Mouse (Mus musculus) embryonic facial prominence, embryonic 15.5 days (tissue): ENCODE data around the gene Nr2c2. TPM values are rescaled to one million over a fixed set of nuclear protein-coding genes. Genes with fewer than 3 reads are reported as not detected.

Source experiments
- ATAC-seq: fragments of 200-750 bp; cut with Nextera tagmentation; 2 replicates; pipeline ENCODE4 v1.8.0; 2017; ENCODE audit warnings: low read depth, moderate TSS enrichment; ENCODE audit not compliant: insufficient number of reproducible peaks, low FRiP score, low TSS enrichment
- H3K27ac ChIP-seq: fragments of 300-500 bp; sonication (generic); replicated peaks from 2 replicates; pipeline ENCODE4 v1.5.1; 2015; ENCODE audit warnings: mild to moderate bottlenecking, inconsistent platforms
- H3K27me3 ChIP-seq: fragments of 300-500 bp; sonication (generic); 2 replicates; pipeline ENCODE4 v1.6.1; 2015; ENCODE audit warnings: inconsistent platforms
- H3K36me3 ChIP-seq: fragments of 300-500 bp; sonication (generic); 2 replicates; pipeline ENCODE4 v1.6.1; 2015; ENCODE audit warnings: mild to moderate bottlenecking, inconsistent platforms
- H3K4me1 ChIP-seq: fragments of 300-500 bp; sonication (generic); 2 replicates; pipeline ENCODE4 v1.6.1; 2015; ENCODE audit warnings: inconsistent platforms
- H3K4me2 ChIP-seq: fragments of 300-500 bp; sonication (generic); replicated peaks from 2 replicates; pipeline ENCODE4 v1.6.1; 2015; ENCODE audit warnings: mild to moderate bottlenecking, inconsistent platforms
- H3K4me3 ChIP-seq: fragments of 300-500 bp; sonication (generic); replicated peaks from 2 replicates; pipeline ENCODE4 v1.5.1; 2015; ENCODE audit warnings: mild to moderate bottlenecking, inconsistent platforms
- H3K9ac ChIP-seq: fragments of 300-500 bp; sonication (generic); 2 replicates; pipeline ENCODE4 v1.6.1; 2015; ENCODE audit warnings: inconsistent platforms
- H3K9me3 ChIP-seq: fragments of 300-500 bp; sonication (generic); replicated peaks from 2 replicates; pipeline ENCODE4 v1.6.1; 2016; ENCODE audit warnings: inconsistent platforms
- WGBS: fragments of 180-500 bp; shearing (Covaris S2); methylation state at CpG from one replicate; pipeline ENCODE4 v1.1.7; 2015; 5-methylcytosine and 5-hydroxymethylcytosine counted together
- polyA plus RNA-seq: library from polyadenylated mRNA; unstranded; fragments of >200 nt; fragmentation: Nextera tagmentation; extraction: Ambion mirVana; gene quantifications from 2 replicates; pipeline ENCODE4 v1.2.1, GENCODE M21; 2015

The Nr2c2 gene
- polyA plus RNA-seq: 25.3 and 25.9 TPM in 2 replicates

DNA sequence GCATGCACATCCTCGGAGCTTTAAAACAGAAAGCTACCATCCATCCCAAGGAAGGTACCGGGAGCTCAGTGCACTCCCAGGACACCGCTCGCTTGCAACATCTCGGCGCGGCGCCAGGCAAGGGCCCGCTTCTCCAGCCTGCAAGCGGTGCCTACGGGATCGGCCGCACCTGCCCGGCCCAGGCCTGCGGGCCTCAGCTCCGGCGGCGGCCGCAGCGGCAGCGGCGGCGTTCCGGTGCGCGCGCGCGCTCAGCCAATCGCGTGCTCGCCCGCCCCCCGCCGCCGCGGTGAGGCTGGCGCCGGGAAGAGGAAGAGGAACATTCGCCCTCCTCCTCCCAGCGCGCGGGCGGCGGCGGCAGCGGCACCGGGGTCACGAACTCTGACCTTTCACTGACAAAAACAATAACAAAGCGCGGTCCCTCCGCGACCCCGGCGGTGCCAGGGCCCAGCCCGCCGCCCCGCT lies at the start of gene Nr2c2:
Gene Nr2c2 (plus strand): TSS at position 261 of the 462 bp plus-strand sequence.
- peak within 1 kb of the TSS; percentile 93 for H3K9ac ChIP-seq
- H3K27ac ChIP-seq: peak within 1 kb of the TSS; percentile 99
- under 1% methylated on average over 58 of the region's 58 CpGs for WGBS
- no peaks in the 10 kb centered on the region for H3K36me3 ChIP-seq
- H3K9me3 ChIP-seq: no peaks in the 10 kb centered on the region
- ATAC-seq: peak; percentile 63
- H3K4me3 ChIP-seq: peak within 1 kb of the TSS; percentile 97
- peaks cover 28% of the 10 kb centered on the region for H3K4me1 ChIP-seq
- H3K4me2 ChIP-seq: peak within 1 kb of the TSS; percentile 66
- no peaks in the 10 kb centered on the region for H3K27me3 ChIP-seq

DNA sequence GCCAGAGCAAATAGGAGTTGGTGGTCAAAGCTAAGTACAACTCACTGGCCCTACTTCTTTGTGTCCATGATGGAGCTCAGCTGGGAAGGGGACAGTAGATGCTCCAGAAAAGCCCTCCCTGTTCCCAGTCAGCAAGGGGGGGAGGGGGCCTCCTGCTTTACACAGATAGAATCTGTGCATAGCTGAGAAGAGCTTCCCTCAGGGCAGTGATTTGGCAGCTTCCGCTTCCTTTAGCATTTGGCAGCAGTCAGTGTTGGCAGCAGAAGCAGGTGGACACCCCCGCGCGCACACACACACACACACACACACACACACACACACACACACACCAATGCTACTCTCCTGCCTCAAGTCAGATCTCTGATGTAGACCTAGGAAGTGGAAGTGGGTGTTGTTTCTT lies 49.1 kb upstream of the Nr2c2 start:
- peak; percentile 35; the same call in 1 of the 2 replicates for ATAC-seq
- Histone ChIP-seq H3K4me2 (no peak overlapping the region), H3K4me1 (peaks cover 5% of the 10 kb centered on the region; the same call in 1 of the 2 replicates), H3K4me3 (no peak overlapping the region), H3K9ac (no peak overlapping the region), H3K9me3 (no peaks in the 10 kb centered on the region), H3K27ac (no peak overlapping the region), H3K36me3 (no peaks in the 10 kb centered on the region), H3K27me3 (no peaks in the 10 kb centered on the region)
- WGBS: 47% methylated on average over 4 of the region's 4 CpGs

DNA sequence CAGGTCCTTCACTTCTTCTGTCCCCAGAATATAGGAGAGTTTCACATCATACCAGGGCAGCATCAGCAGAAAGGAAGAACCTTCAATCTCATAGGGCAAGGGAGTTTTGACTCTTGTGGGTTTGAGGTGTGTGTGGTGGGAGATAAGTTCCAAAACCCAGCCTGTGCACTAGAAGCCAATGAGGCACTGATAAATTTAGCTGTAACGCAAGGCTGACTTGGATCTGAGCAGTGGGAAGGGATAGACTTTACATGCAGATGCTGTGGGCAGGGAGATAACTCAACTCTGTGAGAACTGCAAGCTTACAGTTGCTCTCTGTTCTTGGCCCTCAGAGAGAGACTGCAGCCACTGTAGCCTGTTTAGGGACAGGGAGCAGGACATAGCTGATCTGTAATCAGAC lies 48.3 kb upstream of the Nr2c2 start:
- no peaks in the 10 kb centered on the region for H3K36me3 ChIP-seq
- H3K9ac ChIP-seq: no peak overlapping the region
- no peaks in the 10 kb centered on the region for H3K27me3 ChIP-seq
- peaks cover 5% of the 10 kb centered on the region; the same call in 1 of the 2 replicates for H3K4me1 ChIP-seq
- no peak overlapping the region for H3K27ac ChIP-seq
- ATAC-seq: no peak
- H3K9me3 ChIP-seq: no peaks in the 10 kb centered on the region
- H3K4me2 ChIP-seq: no peak overlapping the region
- WGBS: 77% methylated on average over 1 of the region's 1 CpGs
- H3K4me3 ChIP-seq: no peak overlapping the region

DNA sequence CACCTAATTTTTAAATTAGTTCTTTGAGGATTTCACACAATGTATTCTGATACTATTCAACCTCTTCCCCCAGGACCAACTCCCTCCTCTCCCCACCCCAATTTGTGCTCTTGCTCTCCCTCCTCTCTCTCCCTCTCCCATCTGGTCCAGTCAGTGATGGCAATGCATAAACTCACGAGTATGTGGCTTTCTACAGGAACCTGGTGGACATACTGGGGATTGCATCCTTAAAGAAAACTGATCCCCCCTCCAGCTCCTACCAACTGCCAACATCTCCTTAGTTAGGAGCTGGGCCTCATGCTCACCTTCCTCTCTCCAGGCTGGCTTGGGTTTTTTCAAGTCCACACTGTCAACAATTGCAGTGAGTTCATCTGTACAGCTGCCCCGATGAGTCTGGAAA lies 33.4 kb upstream of the Nr2c2 start:
- H3K4me2 ChIP-seq: no peak overlapping the region
- no peaks in the 10 kb centered on the region for H3K36me3 ChIP-seq
- no peak overlapping the region for H3K27ac ChIP-seq
- no peaks in the 10 kb centered on the region for H3K9me3 ChIP-seq
- ATAC-seq: no peak
- H3K4me1 ChIP-seq: peaks cover 13% of the 10 kb centered on the region
- no peak overlapping the region for H3K4me3 ChIP-seq
- WGBS: 48% methylated on average over 2 of the region's 2 CpGs
- H3K27me3 ChIP-seq: no peaks in the 10 kb centered on the region
- H3K9ac ChIP-seq: no peak overlapping the region

DNA sequence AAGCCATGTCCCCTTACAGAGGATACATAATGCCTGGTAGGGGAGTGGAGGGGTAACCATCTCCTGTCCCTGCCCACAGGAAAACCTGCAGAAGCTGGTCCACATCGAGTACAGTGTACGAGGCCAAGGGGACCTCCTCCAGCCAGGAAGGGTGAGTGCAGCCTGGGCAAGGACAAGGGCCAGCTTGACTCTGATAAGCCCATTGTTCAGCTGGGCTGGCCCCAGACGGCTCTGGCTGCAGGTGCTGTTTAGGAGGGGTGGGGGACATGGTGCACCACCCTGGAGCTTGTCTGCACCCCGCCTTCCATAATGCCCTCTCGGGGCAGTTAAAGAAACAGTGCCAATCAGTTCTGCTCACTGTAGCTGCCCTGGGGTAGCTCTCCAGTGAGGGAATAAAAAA lies 29.5 kb upstream of the Nr2c2 start:
- peaks cover 13% of the 10 kb centered on the region for H3K4me1 ChIP-seq
- H3K4me3 ChIP-seq: no peak overlapping the region
- H3K9ac ChIP-seq: no peak overlapping the region
- no peaks in the 10 kb centered on the region for H3K27me3 ChIP-seq
- WGBS: 28% methylated on average over 5 of the region's 5 CpGs
- H3K36me3 ChIP-seq: no peaks in the 10 kb centered on the region
- no peak for ATAC-seq
- H3K27ac ChIP-seq: peak overlapping the region; percentile 65
- no peaks in the 10 kb centered on the region for H3K9me3 ChIP-seq
- no peak overlapping the region; the same call in 1 of the 2 replicates for H3K4me2 ChIP-seq

DNA sequence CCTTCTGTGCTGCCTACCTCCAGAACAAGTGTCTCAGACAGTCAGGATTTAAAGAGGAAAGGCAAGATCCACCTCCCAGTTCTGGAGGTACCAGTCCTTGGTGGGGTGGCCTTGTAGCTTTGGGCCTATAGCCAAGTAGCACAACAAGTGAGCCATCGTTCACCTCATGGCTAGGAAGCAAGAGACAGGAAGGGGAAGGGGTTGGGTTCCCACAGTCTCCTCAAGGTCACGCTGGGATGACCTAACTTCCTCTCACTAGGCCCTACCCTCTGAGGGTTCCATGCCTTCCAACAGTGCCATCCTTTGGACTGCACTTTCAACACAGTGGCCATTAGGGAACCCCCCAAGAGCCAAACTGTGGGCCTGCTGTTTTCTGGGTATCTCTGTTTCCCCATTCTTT lies 27.7 kb upstream of the Nr2c2 start:
- WGBS: 81% methylated on average over 2 of the region's 2 CpGs
- Histone ChIP-seq H3K4me3 (no peak overlapping the region), H3K9me3 (no peaks in the 10 kb centered on the region), H3K9ac (no peak overlapping the region), H3K4me1 (peaks cover 22% of the 10 kb centered on the region), H3K27ac (no peak overlapping the region), H3K4me2 (no peak overlapping the region), H3K36me3 (no peaks in the 10 kb centered on the region), H3K27me3 (no peaks in the 10 kb centered on the region)
- ATAC-seq: no peak

DNA sequence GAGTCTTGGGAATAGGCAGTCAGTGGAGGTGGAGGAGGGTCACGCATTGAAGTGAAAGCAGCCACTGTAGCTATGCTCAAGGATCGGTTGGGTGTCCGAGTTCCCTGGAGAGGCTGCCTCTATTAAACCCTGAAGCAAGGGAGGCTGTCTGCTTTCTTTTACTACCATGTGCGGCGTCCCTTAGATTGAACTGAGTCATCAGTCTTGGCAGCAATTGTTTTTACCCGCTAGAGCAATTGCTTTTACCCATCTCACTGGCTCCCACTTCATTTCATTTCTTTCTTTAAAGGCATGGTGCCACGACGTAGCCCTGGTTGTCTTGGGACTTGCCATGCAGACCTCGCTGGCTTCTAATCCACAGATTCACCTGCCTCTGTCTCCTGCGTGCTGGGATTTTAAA lies 27.1 kb upstream of the Nr2c2 start:
- Histone ChIP-seq H3K4me1 (peaks cover 22% of the 10 kb centered on the region), H3K27ac (no peak overlapping the region), H3K36me3 (no peaks in the 10 kb centered on the region), H3K9ac (no peak overlapping the region), H3K9me3 (no peaks in the 10 kb centered on the region), H3K27me3 (no peaks in the 10 kb centered on the region), H3K4me3 (no peak overlapping the region), H3K4me2 (no peak overlapping the region)
- WGBS: 73% methylated on average over 10 of the region's 10 CpGs
- ATAC-seq: no peak

DNA sequence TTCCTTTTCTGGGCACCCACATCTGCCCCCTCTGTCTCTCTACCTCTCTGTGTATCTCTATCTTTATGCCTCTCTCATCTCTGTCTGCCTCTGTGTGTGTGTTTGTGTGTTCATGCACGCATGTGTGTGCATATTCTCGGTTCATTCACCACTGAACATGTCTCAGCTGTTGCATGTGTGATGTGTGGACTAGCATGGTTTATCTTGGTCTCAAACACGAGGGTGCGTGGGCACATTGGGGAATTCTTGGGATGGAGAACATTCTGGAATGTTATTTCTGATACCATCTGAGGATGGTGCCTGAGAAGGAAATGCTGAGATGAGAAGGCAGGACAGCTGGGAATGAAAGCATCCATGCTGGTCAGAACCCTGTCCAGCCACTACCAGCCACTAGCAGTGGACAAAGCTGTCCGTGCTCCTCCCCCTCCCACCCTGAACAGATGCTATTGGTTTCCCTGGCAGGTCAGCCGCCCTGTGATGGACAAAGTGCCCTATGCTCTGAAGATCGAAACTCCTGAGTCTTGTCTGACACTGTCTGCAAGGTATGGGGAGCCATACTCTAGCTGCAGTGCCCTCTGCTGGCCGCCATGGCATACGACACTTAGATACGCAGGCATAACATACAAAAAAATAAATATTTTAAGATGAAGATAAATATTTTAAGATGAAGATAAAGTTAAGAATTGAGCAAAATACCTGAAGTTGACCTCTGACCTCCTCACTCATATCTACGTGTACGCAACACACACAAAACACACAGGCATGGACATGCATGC lies 25.3 kb upstream of the Nr2c2 start:
- no peak overlapping the region for H3K4me3 ChIP-seq
- ATAC-seq: no peak
- WGBS: 50% methylated on average over 12 of the region's 12 CpGs

DNA sequence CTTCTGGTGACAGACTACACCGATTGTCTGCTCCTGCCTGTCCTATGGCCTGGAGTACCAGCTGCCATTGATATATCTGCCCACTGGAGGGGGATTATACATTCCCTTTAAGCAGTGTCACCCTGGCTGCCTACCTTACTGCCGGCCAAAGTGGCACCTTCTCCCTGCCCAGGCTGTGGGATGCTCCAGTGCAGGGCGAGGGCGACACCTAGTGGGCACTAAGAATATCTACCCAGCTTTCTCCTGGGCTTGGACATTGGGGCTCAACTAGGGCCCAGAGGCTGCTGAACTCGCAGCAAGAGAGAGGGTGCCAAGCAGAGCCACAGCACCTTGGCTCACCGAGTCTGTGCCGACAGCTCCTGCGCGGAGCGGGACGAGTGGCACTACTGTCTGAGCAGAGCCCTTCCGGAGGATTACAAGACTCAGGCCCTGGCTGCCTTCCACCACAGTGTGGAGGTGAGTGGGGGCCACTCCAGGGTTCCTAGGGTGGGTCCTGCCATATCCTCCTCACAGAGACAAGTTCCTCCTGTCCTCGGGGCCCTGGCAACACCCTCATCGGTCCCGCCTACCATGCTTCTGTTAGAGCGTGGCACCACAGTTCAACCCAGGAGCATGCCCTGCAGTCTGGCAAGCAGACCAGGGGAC lies 23.9 kb upstream of the Nr2c2 start:
- ATAC-seq: peak; percentile 73
- H3K27ac ChIP-seq: no peak overlapping the region
- no peaks in the 10 kb centered on the region for H3K36me3 ChIP-seq
- H3K4me2 ChIP-seq: no peak overlapping the region
- H3K4me1 ChIP-seq: peaks cover 13% of the 10 kb centered on the region
- no peak overlapping the region for H3K4me3 ChIP-seq
- no peaks in the 10 kb centered on the region for H3K27me3 ChIP-seq
- H3K9me3 ChIP-seq: no peaks in the 10 kb centered on the region
- WGBS: 32% methylated on average over 16 of the region's 16 CpGs
- no peak overlapping the region for H3K9ac ChIP-seq

More for the DNA sequence above, 25.3 kb upstream of the Nr2c2 start:
- peaks cover 22% of the 10 kb centered on the region for H3K4me1 ChIP-seq
- H3K9me3 ChIP-seq: no peaks in the 10 kb centered on the region
- no peaks in the 10 kb centered on the region for H3K36me3 ChIP-seq
- no peak overlapping the region for H3K9ac ChIP-seq
- H3K27me3 ChIP-seq: no peaks in the 10 kb centered on the region
- H3K4me2 ChIP-seq: no peak overlapping the region
- H3K27ac ChIP-seq: no peak overlapping the region

DNA sequence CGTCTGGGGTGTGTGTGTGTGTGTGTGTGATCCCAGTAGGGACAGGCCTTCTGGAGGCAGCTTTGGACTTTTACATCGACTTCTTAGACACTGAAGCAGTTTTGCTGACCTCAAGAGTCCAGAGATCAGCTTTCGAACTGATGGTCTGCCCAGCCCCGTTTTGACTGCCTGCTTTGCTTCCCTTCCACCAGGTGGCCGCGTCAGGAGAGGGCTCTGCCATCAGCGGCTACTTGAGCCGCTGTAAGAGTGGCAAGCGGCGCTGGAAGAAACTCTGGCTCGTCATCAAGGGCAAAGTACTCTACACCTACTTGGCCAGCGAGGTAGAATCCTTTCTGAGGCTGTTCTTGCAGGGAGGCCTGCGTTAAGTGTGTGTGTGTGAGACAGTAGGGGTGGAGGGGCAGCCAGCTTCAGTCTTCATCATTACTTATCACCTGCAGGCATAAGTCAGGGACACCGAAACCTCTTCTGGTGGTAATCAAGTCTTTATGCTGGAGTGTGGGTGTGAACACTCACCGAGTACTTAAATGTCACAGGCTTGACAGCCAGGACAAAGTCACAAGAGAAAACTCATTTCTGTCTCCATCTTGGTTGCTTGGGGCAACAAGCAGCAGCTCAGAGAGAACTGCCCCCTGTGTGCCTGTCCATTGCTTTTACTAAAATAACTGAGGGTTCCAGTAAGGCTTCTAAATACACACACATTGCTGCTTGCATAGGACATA lies 19.9 kb upstream of the Nr2c2 start:
- H3K9me3 ChIP-seq: no peaks in the 10 kb centered on the region
- no peak overlapping the region for H3K4me2 ChIP-seq
- H3K27ac ChIP-seq: no peak overlapping the region
- peaks cover 9% of the 10 kb centered on the region; the same call in 1 of the 2 replicates for H3K4me1 ChIP-seq
- H3K4me3 ChIP-seq: no peak overlapping the region
- no peak overlapping the region for H3K9ac ChIP-seq
- H3K27me3 ChIP-seq: no peaks in the 10 kb centered on the region
- H3K36me3 ChIP-seq: no peaks in the 10 kb centered on the region
- 50% methylated on average over 15 of the region's 15 CpGs for WGBS
- ATAC-seq: no peak

DNA sequence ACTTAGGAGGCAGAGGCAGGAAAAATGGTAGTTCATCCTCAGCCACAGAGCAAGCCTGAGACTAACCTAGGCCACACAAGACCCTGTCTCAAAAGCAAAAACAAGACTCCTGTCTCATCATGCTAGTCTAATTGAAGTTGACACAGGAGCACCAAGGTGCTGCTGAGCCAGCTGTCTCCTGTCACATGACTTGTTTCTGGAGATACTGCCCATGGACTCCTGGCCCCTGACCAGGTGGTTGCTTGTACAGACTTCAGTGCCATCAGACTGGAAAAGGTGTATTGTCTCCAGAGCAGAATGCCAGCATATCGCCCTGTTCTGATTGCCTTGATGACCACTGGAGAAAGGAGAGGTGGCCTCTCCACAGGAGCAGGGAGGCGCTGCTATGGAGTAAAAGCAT lies 10.5 kb upstream of the Nr2c2 start:
- Histone ChIP-seq H3K27me3 (no peaks in the 10 kb centered on the region), H3K4me2 (no peak overlapping the region), H3K4me1 (peaks cover 4% of the 10 kb centered on the region; the same call in 1 of the 2 replicates), H3K9ac (no peak overlapping the region), H3K9me3 (no peaks in the 10 kb centered on the region), H3K27ac (no peak overlapping the region), H3K36me3 (no peaks in the 10 kb centered on the region), H3K4me3 (no peak overlapping the region)
- 91% methylated on average over 2 of the region's 2 CpGs for WGBS
- ATAC-seq: no peak
